Mouse (Mus musculus) midbrain, embryonic 12.5 days (tissue): ENCODE data around the gene Agxt2. TPM values are rescaled to one million over a fixed set of nuclear protein-coding genes. Genes with fewer than 3 reads are reported as not detected.

Experiments
- ATAC-seq: fragments of 200-750 bp; cut with Nextera tagmentation; 2 replicates; pipeline ENCODE4 v1.8.0; 2017; ENCODE audit warnings: low read depth, moderate TSS enrichment, moderate library complexity; ENCODE audit not compliant: low FRiP score
- H3K27ac ChIP-seq: fragments of 300-500 bp; sonication (generic); replicated peaks from 2 replicates; pipeline ENCODE4 v1.5.1; 2016; ENCODE audit warnings: mild to moderate bottlenecking
- H3K27me3 ChIP-seq: fragments of 300-500 bp; sonication (generic); 2 replicates; pipeline ENCODE4 v1.6.1; 2016; ENCODE audit warnings: mild to moderate bottlenecking
- H3K36me3 ChIP-seq: fragments of 300-500 bp; sonication (generic); 2 replicates; pipeline ENCODE4 v1.6.1; 2016
- H3K4me1 ChIP-seq: fragments of 300-500 bp; sonication (generic); 2 replicates; pipeline ENCODE4 v1.6.1; 2016
- H3K4me2 ChIP-seq: fragments of 300-500 bp; sonication (generic); replicated peaks from 2 replicates; pipeline ENCODE4 v1.6.1; 2016; ENCODE audit warnings: mild to moderate bottlenecking, moderate library complexity
- H3K4me3 ChIP-seq: fragments of 300-500 bp; sonication (generic); 2 replicates; pipeline ENCODE4 v1.5.1; 2016; ENCODE audit warnings: mild to moderate bottlenecking
- H3K9ac ChIP-seq: fragments of 300-500 bp; sonication (generic); replicated peaks from 2 replicates; pipeline ENCODE4 v1.6.1; 2016; ENCODE audit warnings: mild to moderate bottlenecking, moderate library complexity
- H3K9me3 ChIP-seq: fragments of 300-500 bp; sonication (generic); 2 replicates; pipeline ENCODE4 v1.6.1; 2016; ENCODE audit warnings: mild to moderate bottlenecking
- WGBS: fragments of 180-500 bp; shearing (Covaris S2); methylation state at CpG from one replicate; pipeline ENCODE4 v1.1.7; 2016; 5-methylcytosine and 5-hydroxymethylcytosine counted together
- polyA plus RNA-seq: library from polyadenylated mRNA; unstranded; fragments of >200 nt; fragmentation: Nextera tagmentation; extraction: Ambion mirVana; gene quantifications from 2 replicates; pipeline ENCODE4 v1.2.1, GENCODE M21; 2016

Agxt2 gene
- polyA plus RNA-seq, 1 experiment from 2014 or later, result not detected

DNA sequence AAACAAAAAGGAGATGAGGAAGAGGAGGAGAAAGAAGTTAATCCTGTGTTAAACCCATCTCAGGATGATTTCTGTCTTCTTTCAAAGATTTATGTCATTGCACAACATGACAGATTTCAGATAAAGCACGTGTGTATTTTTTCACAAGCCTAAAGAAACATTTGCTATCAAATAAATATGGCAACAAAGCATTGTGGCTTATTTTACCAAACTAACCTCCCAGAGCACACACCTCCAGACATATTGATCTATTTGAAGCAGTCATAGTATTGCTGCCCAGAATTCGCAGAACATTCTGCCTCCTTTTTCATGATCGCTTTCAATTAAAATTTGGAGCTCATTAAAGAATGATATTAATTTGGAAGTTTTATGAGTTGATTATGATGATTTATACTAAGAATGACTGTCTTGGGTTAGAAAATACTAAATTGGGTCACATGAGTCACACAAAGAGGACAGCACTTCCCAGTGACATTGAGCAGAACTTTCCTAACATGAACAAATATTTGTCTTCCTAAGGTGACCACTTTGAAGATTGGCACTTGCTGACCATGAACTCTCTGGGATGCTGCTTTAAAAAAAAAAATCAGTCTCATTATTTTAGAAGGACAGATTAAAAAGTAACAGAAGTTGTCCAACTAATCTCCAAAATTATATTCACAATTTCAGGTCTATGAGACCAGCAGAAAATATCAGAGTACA, 21.6 kb downstream of the Agxt2 start:
- Histone ChIP-seq H3K4me2 (no peak overlapping the region), H3K27ac (no peak overlapping the region), H3K27me3 (no peaks in the 10 kb centered on the region), H3K9me3 (no peaks in the 10 kb centered on the region), H3K4me1 (no peaks in the 10 kb centered on the region), H3K9ac (no peak overlapping the region), H3K36me3 (no peaks in the 10 kb centered on the region), H3K4me3 (no peak overlapping the region)
- WGBS, result 92% methylated on average over 3 of the region's 3 CpGs
- no peak for ATAC-seq

DNA sequence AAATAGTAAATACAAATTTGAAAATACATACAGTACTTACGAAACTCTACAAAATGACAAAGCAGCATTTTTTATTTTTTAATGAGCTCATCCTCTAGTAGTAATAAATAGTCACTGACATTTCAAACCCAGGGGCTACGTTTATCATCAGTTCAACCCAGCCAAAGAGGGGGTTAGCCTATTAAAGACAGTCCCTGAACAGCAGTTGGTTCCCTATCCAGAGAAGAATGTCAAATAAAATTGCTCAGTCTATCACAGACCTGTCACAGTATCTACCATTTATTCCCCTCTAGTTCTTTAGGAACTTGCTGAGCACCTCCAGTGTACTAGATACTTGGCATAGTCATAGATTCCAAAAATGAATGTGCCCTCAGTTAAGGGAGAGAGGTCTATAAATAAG, 28.9 kb downstream of the Agxt2 start:
- Histone ChIP-seq H3K4me3 (no peak overlapping the region), H3K36me3 (no peaks in the 10 kb centered on the region), H3K9ac (no peak overlapping the region), H3K4me1 (no peaks in the 10 kb centered on the region), H3K4me2 (no peak overlapping the region), H3K9me3 (no peaks in the 10 kb centered on the region), H3K27ac (no peak overlapping the region), H3K27me3 (no peaks in the 10 kb centered on the region)
- ATAC-seq, result no peak
- WGBS, result 73% methylated on average over 2 of the region's 2 CpGs

DNA sequence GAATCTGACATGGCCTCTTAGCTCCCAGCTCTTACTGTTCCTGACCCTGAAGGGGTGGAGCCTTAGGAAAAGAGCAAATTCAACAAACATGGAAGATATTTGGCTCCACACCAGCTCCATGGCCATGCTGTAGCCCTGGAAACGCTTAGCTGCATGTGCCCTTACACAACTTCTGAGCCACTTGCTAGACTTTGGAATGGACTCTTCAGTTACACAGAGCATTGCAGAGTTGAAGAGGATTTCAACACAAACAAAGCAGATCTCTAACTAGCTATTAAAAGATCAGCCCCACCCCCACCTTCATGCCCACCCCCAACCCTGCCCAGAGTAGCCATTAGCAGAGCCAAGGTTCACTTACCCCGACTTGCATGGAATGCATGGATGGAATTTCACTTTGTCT, 41.5 kb downstream of the Agxt2 start:
- Histone ChIP-seq H3K36me3 (no peaks in the 10 kb centered on the region), H3K9ac (no peak overlapping the region), H3K9me3 (no peaks in the 10 kb centered on the region), H3K4me1 (no peaks in the 10 kb centered on the region), H3K27ac (no peak overlapping the region), H3K4me2 (no peak overlapping the region), H3K27me3 (no peaks in the 10 kb centered on the region), H3K4me3 (no peak overlapping the region)
- ATAC-seq, result no peak
- WGBS, result 81% methylated on average over 2 of the region's 2 CpGs

DNA sequence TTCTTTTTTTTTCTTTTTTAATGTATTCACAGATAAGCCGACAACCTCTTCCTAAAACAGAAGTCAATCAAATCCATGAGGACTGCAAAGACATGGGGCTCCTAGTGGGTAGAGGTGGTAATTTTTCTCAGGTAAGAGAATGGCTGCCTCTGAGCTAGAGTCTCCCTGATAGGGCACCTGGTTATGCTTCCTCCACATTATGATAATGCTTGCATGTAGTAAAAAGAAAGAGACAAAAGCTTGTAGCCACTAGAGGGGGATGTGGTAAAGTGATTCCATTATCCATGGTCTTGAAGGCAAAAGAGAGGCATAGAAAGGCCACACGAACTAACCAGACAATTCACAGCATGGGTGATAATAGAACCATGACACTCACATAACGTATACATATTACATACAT, 42.1 kb downstream of the Agxt2 start:
- ATAC-seq, result no peak
- H3K27me3 ChIP-seq, result no peaks in the 10 kb centered on the region
- H3K9ac ChIP-seq, result no peak overlapping the region
- H3K27ac ChIP-seq, result no peak overlapping the region
- no peaks in the 10 kb centered on the region for H3K4me1 ChIP-seq
- no peak overlapping the region for H3K4me3 ChIP-seq
- no peaks in the 10 kb centered on the region for H3K36me3 ChIP-seq
- WGBS, result 55% methylated on average over 3 of the region's 3 CpGs
- H3K9me3 ChIP-seq, result no peaks in the 10 kb centered on the region
- no peak overlapping the region for H3K4me2 ChIP-seq

DNA sequence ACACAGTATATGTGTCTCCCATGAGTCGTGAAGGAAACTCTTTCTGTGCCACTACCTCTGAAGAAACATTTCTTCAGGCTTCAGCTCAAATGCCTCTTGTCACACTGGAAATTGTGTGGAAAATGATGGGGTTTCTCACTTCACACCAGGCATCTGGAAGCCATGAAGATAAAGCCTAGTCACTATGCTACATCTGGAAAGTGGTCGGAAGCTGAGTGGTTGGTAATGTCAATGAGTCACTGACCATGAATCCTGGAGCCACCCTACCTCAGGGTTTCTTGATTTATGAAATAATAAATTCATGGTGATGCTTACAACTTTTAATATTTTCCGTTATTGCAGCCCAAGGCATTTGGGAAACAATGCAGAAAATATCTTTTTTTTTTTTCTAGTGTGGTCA, 51.5 kb downstream of the Agxt2 start:
- WGBS, result 87% methylated on average over 3 of the region's 3 CpGs
- ATAC-seq, result no peak

DNA sequence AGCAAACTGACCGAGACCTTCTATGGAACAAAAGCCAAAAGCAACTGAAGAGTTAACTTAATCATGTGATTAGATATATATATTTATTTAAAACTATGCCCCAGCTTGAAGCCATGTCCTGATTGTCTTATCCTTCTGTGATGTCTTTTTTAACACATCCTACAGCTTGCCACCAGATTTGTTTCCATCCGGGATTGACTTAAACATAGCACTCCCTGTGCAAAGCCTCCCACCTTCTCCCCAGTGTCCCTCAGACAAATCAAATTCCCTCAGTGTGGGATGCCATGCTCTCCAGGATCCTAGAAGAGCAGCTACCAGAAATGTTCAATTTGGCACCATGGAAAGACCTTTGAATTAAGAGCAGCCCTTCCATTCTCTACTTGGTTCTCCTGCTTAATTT, 52.5 kb downstream of the Agxt2 start:
- Histone ChIP-seq H3K27me3 (no peaks in the 10 kb centered on the region), H3K9ac (no peak overlapping the region), H3K4me1 (no peaks in the 10 kb centered on the region), H3K4me2 (no peak overlapping the region), H3K27ac (no peak overlapping the region), H3K36me3 (no peaks in the 10 kb centered on the region), H3K4me3 (no peak overlapping the region), H3K9me3 (no peaks in the 10 kb centered on the region)
- no peak for ATAC-seq
- 82% methylated on average over 2 of the region's 2 CpGs for WGBS

More for the DNA sequence above, 51.5 kb downstream of the Agxt2 start:
- Histone ChIP-seq H3K27ac (no peak overlapping the region), H3K9me3 (no peaks in the 10 kb centered on the region), H3K27me3 (no peaks in the 10 kb centered on the region), H3K4me2 (no peak overlapping the region), H3K4me3 (no peak overlapping the region), H3K9ac (no peak overlapping the region), H3K4me1 (no peaks in the 10 kb centered on the region), H3K36me3 (no peaks in the 10 kb centered on the region)

DNA sequence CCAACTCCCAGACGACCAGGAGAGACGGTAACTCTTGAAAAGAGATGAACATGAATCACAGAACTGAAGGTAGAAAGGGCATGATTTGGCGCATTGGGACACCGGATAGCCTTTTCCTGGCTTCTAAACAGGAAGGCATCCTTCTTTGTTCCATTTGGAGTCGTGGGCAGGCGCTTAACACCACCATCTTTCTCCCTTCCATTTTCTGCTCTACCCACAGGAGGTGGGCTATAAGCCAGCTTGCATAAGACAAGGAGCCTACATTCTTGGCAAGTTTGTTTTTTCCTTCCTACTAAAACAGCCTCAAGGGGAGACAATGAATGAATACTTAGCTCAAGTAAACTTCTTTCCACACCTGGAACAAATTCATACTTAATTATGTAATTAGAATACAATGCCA, 55.3 kb downstream of the Agxt2 start:
- WGBS, result 89% methylated on average over 6 of the region's 6 CpGs

DNA sequence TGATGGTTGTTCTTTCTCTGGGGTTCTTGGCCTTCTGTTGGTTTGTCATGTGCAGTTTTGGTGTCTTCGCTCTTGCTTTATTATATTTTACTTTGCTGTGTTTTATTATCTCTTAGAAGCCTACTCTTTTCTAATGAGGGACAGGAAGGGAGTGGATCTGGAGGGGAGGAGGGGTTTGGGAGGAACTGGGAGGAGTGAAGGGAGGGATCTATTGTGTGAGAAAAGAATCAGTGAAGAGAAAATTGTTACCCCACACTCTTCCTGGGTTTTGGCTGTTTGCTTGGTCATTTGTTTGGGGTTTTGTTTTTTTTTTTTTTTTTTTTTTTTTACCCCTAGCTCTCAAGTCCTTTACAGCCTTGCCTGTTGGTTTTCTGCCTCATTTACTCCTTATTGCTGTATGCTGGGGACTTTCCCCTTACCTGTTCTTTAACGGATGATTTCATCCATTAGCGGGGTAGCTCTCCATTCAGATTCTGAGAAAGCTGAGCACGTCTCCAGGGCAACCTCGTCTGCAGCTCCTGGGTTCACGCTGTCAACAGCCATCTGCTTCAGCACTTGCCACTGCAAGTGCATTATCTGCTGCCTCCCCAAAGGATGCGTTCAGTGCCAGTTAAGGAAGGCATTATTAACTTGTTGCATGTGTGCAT, 62.9 kb downstream of the Agxt2 start:
- no peak overlapping the region for H3K9ac ChIP-seq
- no peaks in the 10 kb centered on the region for H3K9me3 ChIP-seq
- H3K4me3 ChIP-seq, result no peak overlapping the region
- H3K36me3 ChIP-seq, result no peaks in the 10 kb centered on the region
- peaks cover 12% of the 10 kb centered on the region for H3K4me1 ChIP-seq
- no peaks in the 10 kb centered on the region for H3K27me3 ChIP-seq
- H3K4me2 ChIP-seq, result no peak overlapping the region
- WGBS, result 16% methylated on average over 7 of the region's 7 CpGs
- no peak overlapping the region for H3K27ac ChIP-seq
- ATAC-seq, result peak; percentile 81

More for the DNA sequence above, 55.3 kb downstream of the Agxt2 start:
- Histone ChIP-seq H3K4me1 (no peaks in the 10 kb centered on the region), H3K4me2 (no peak overlapping the region), H3K4me3 (no peak overlapping the region), H3K27me3 (no peaks in the 10 kb centered on the region), H3K9me3 (no peaks in the 10 kb centered on the region), H3K36me3 (no peaks in the 10 kb centered on the region), H3K27ac (no peak overlapping the region), H3K9ac (no peak overlapping the region)
- no peak for ATAC-seq

DNA sequence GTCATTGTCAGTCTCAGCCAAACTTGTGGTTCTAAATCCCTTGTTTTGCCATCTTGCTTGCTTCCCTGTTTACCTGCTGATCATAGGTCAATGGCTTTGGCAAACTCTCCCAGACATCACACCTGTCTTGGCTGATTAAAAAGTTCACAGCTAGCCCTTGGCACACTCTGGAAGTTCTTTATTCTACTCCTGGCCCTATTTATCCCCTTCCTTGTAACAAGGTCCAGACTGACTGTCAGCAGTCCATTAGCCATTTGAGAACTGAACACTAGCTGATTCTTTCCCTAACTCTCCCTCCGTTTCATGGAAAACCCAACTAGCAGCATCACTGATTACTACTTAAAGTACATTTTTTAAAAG, 63.4 kb downstream of the Agxt2 start:
- Histone ChIP-seq H3K27me3 (no peaks in the 10 kb centered on the region), H3K9me3 (no peaks in the 10 kb centered on the region), H3K4me1 (peaks cover 12% of the 10 kb centered on the region), H3K9ac (no peak overlapping the region), H3K36me3 (no peaks in the 10 kb centered on the region), H3K4me2 (no peak overlapping the region), H3K27ac (no peak overlapping the region), H3K4me3 (no peak overlapping the region)
- 0 out of 2 replicates have a peak, but pooled peaks have one; percentile 29 for ATAC-seq
- 36% methylated on average over 1 of the region's 1 CpGs for WGBS

DNA sequence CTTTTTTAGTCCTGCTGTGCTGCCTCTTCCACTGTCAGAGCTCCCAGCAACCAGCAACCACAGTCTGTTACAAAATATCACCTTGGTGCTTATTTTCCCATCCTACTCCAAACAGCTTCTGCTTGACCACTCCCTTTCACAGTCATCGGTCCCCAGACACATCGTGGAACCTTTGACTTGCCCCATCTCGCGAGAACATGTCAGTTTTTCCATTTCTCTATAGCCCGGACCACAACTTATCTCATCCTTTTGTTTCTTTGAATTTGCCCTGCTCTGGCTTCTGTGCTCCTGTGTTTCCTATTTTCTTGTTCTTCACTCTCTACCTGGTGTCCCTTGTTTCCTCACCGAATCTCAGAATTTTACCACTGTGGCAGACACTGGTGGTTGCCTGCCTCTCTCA, 67.8 kb downstream of the Agxt2 start:
- no peaks in the 10 kb centered on the region for H3K36me3 ChIP-seq
- H3K27ac ChIP-seq, result no peak overlapping the region
- no peak overlapping the region for H3K4me3 ChIP-seq
- H3K9me3 ChIP-seq, result no peaks in the 10 kb centered on the region
- H3K4me2 ChIP-seq, result no peak overlapping the region
- no peak overlapping the region for H3K9ac ChIP-seq
- 96% methylated on average over 6 of the region's 6 CpGs for WGBS
- ATAC-seq, result no peak
- H3K4me1 ChIP-seq, result peaks cover 9% of the 10 kb centered on the region
- no peaks in the 10 kb centered on the region for H3K27me3 ChIP-seq

DNA sequence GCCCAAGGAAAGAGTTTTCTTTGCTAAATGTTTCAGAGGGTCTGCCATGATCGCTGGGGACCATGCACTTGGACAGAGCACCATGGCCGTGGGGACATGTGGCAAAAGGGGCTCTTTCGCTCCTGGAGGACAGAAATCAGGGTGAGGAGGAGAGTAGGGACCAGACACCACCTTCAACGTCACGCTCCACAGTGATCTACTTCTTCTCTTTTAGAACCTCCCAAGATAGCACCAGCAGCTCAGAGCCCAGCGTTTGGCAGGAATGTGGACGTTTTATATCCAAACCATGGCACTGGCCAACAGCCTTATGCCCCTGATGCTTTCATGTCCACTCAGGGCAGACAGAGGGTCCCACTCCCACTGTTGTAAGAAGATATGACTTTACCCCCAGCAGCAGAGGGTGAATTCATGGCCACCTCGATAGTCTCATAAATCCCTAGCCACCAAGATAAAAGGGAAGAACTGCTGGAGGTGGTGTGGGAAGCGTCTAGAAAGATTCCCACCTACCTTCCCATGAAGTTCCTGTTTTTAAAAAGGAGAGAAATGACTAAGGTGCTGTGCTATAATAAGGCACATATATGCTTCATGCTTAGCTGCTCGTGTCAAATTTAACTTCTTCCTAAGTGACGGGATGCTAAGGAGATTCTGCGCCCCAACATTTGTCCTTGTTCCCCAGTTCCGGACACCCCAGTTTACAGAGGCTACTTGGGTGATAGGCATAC, 68.4 kb downstream of the Agxt2 start:
- no peak overlapping the region for H3K4me2 ChIP-seq
- H3K9me3 ChIP-seq, result no peaks in the 10 kb centered on the region
- H3K9ac ChIP-seq, result no peak overlapping the region
- H3K4me1 ChIP-seq, result peaks cover 4% of the 10 kb centered on the region
- no peak overlapping the region for H3K4me3 ChIP-seq
- H3K36me3 ChIP-seq, result no peaks in the 10 kb centered on the region
- no peak overlapping the region for H3K27ac ChIP-seq
- ATAC-seq, result no peak
- H3K27me3 ChIP-seq, result no peaks in the 10 kb centered on the region
- WGBS, result 94% methylated on average over 13 of the region's 13 CpGs

DNA sequence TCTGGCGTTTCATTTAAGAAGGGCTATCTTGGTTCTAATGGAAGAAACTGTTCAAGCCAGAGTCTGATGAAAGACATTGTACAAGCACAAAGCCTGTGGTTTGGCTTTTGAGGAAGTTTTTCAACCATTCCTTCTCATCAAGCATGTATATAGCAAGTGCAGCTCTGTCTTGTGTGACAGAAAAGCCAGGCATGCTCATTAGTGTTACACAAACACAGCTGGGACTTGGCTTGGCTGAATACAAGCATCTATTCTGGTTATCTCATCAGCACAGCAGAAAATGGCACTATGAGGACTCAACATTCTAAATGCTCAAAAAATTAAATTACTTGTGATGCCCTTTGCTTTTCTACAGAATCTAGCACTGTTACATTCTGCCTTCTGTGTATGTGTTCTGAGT, 78.6 kb downstream of the Agxt2 start:
- 91% methylated on average over 1 of the region's 1 CpGs for WGBS
- Histone ChIP-seq H3K27me3 (no peaks in the 10 kb centered on the region), H3K4me3 (no peak overlapping the region), H3K9me3 (0 out of 2 replicates have a peak, but pooled peaks cover 3% of the 10 kb centered on the region), H3K36me3 (peaks cover 7% of the 10 kb centered on the region; the same call in 1 of the 2 replicates), H3K4me1 (no peaks in the 10 kb centered on the region), H3K9ac (no peak overlapping the region), H3K4me2 (no peak overlapping the region), H3K27ac (no peak overlapping the region)
- ATAC-seq, result no peak
